Mouse (Mus musculus) brain, adult 2 months (tissue): ENCODE results near the gene Sf1.

Experiments used
- DNase-seq: peaks from one replicate; pipeline ENCODE4 v3.0.0; 2011; ENCODE audit warnings: low read depth, low spot score

Sf1 gene

GRCm38 (mm10) chr19:6418984-6419692, 55.6 kb downstream of the Sf1 start:
- DNase-seq: no peak

- no peak for DNase-seq
These were observed 56.4 kb downstream of the Sf1 start for GRCm38 (mm10) chr19:6419805-6420310.

GRCm38 (mm10) chr19:6420481-6421210, 57.2 kb downstream of the Sf1 start:
- DNase-seq: peak; percentile 84

GRCm38 (mm10) chr19:6421211-6421590, 57.7 kb downstream of the Sf1 start:
- DNase-seq: peak; percentile 87

GRCm38 (mm10) chr19:6422014-6422413, 58.5 kb downstream of the Sf1 start:
- DNase-seq: no peak

- DNase-seq: peak; percentile 81
These were observed 59.8 kb downstream of the Sf1 start for GRCm38 (mm10) chr19:6423241-6423640.

GRCm38 (mm10) chr19:6424137-6424881, 60.8 kb downstream of the Sf1 start:
- no peak for DNase-seq

- DNase-seq: no peak
These were observed 62.1 kb downstream of the Sf1 start for GRCm38 (mm10) chr19:6425595-6425994.

- peak; percentile 89 for DNase-seq
These were observed 63.4 kb downstream of the Sf1 start for GRCm38 (mm10) chr19:6426703-6427500.
